Mouse (Mus musculus) intestine, embryonic 14.5 days (tissue): ENCODE results near the gene Ifi35. TPM values are rescaled to one million over a fixed set of nuclear protein-coding genes. Genes with fewer than 3 reads are reported as not detected.
"Not testable (repeated sequence)": the region's sequence is repeated elsewhere in the genome, so short reads cannot be mapped to it uniquely, and the experiment has no call there.

ENCODE experiments used
- ATAC-seq: fragments of 200-750 bp; cut with Nextera tagmentation; replicated peaks from 2 replicates; pipeline ENCODE4 v1.8.0; 2017; ENCODE audit warnings: low read depth, moderate number of reproducible peaks, moderate TSS enrichment, moderate library complexity; ENCODE audit not compliant: low FRiP score, low TSS enrichment
- DNase-seq: peaks from one replicate; pipeline ENCODE4 v3.0.0-alpha.2; 2018; ENCODE audit warnings: low spot score
- H3K27ac ChIP-seq: fragments of 300-500 bp; sonication (generic); 2 replicates; pipeline ENCODE4 v1.5.1; 2014; ENCODE audit warnings: low read depth, mild to moderate bottlenecking, control low read depth
- H3K27me3 ChIP-seq: fragments of 300-500 bp; sonication (generic); replicated peaks from 2 replicates; pipeline ENCODE4 v1.6.1; 2014; ENCODE audit warnings: low read length, control low read depth; ENCODE audit not compliant: control insufficient read depth, insufficient read depth
- H3K36me3 ChIP-seq: fragments of 300-500 bp; sonication (generic); 2 replicates; pipeline ENCODE4 v1.6.1; 2014; ENCODE audit warnings: low read length, control low read depth; ENCODE audit not compliant: control insufficient read depth, insufficient read depth
- H3K4me1 ChIP-seq: fragments of 300-500 bp; sonication (generic); replicated peaks from 2 replicates; pipeline ENCODE4 v1.6.1; 2014; ENCODE audit warnings: low read length, control low read depth, mixed read lengths; ENCODE audit not compliant: control insufficient read depth, insufficient read depth
- H3K4me2 ChIP-seq: fragments of 300-500 bp; sonication (generic); 2 replicates; pipeline ENCODE4 v1.6.1; 2014; ENCODE audit warnings: low read length
- H3K4me3 ChIP-seq: fragments of 300-500 bp; sonication (generic); 2 replicates; pipeline ENCODE4 v1.5.1; 2014; ENCODE audit warnings: low read depth, low read length, control low read depth, mixed read lengths
- H3K9ac ChIP-seq: fragments of 300-500 bp; sonication (generic); 2 replicates; pipeline ENCODE4 v1.6.1; 2014; ENCODE audit warnings: mild to moderate bottlenecking, low read length
- H3K9me3 ChIP-seq: fragments of 300-500 bp; sonication (generic); 2 replicates; pipeline ENCODE4 v1.6.1; 2016; ENCODE audit warnings: low read length, control low read depth; ENCODE audit not compliant: control insufficient read depth
- WGBS: fragments of 180-500 bp; shearing (Covaris S2); extraction: QIAGEN DNeasy Blood & Tissue Kit; methylation state at CpG from one replicate; pipeline ENCODE4 v1.1.7; 2014; 5-methylcytosine and 5-hydroxymethylcytosine counted together
- polyA plus RNA-seq: library from polyadenylated mRNA; unstranded; fragments of >200 nt; fragmentation: Nextera tagmentation; extraction: Ambion mirVana; gene quantifications from 2 replicates; pipeline ENCODE4 v1.2.1, GENCODE M21; 2014

The Ifi35 gene
- polyA plus RNA-seq, 1 experiment from 2014 or later = 18.3 TPM

DNA sequence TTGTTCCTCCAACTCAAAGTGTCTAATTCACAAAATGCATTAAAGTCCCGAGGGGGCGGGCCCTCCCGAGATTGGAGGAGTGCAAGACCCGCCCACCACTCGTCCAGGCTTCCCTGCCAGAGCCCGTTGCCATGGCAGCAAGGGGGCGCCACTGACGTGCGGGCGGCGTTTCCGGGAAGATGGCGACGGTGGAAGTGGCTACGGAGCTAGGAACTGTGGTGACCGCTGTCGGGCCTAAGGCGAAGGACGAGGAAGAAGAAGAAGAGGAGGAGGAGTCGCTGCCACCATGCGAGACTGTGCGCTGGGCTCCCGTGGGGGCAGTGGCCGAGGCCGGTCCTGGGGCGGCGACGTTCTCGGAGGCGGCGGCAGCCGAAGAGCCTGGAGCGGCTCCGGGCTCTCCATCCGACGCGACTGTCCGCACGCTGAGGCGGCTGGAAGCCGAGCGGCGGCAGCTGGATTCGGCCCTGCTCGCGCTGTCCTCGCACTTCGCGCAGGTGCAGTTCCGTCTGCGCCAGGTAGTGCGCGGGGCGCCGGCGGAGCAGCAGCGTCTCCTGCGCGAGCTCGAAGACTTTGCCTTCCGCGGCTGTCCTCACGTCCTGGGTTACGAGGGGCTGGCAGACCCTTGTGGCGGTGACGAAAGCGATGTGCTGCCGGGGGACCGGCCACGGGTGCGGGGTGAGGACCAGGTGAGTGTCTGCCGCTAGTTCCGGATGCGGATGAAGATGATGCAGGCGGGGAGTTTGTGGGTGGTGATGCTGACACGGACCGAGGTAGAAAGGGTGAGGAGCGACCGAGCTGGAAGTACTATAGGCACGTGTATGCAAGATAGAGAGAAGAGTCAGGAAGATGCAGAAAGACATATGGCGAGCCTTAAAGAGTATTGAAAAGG is 23.0 kb upstream of the Ifi35 start, which contains the start of the genes Rundc1 and Ptges3l:
Rundc1 (plus strand) TSS at position 161 of the 889 bp plus-strand sequence.
Ptges3l (minus strand) TSS at position 409 of the 889 bp plus-strand sequence.
- Histone ChIP-seq H3K4me3 (peak within 1 kb of the TSS; percentile 95), H3K9ac (peak within 1 kb of the TSS; percentile 74), H3K36me3 (peaks cover 13% of the 10 kb centered on the region), H3K4me2 (peak within 1 kb of the TSS; percentile 92), H3K9me3 (no peaks in the 10 kb centered on the region), H3K27ac (peak within 1 kb of the TSS; percentile 79), H3K4me1 (peaks cover 18% of the 10 kb centered on the region), H3K27me3 (no peaks in the 10 kb centered on the region)
- WGBS = under 1% methylated on average over 81 of the region's 81 CpGs
- ATAC-seq = peak; percentile 90
- peak; percentile 99 for DNase-seq

DNA sequence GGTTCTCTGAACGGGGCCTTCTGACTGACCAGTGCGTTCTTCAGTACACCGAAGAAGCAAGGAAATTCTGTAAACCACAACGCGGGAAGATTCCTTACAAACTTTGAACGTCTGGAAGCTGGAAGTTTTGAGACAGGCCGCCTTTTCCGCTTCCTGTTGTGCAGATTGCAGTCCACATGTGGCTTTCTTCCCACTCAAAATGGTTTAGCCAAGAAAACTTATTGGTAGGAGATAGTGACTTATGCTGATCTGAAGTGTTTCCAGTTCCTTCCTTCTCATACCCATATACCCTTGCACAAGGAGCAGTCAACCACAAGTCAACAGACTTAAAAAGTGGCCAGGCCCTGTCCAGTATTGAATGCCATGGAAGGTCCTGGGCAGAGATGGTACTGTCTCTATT is 22.0 kb upstream of the Ifi35 start:
- Histone ChIP-seq H3K4me3 (peak overlapping the region; percentile 95), H3K27ac (no peak overlapping the region), H3K9me3 (no peaks in the 10 kb centered on the region), H3K4me2 (peak overlapping the region; percentile 92), H3K4me1 (peaks cover 18% of the 10 kb centered on the region), H3K9ac (peak overlapping the region; percentile 74), H3K36me3 (peaks cover 23% of the 10 kb centered on the region), H3K27me3 (no peaks in the 10 kb centered on the region)
- 63% methylated on average over 8 of the region's 8 CpGs for WGBS
- ATAC-seq = no peak
- DNase-seq = no peak

DNA sequence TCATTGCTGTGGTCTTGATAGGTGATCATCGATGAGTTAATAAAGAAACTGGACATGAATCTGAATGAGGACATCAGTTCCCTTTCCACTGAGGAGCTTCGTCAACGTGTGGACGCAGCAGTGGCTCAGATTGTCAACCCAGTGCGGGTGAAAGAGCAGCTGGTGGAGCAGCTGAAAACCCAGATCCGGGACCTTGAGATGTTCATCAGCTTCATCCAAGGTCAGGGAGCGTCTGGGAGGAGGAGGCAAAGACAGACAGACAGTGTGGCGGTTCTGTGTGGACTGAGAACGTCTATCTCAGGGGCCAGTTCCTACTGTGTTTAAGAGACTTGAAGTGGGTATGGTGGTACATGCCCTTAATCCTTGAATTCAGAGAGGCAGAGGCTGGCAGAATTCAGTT is 16.9 kb upstream of the Ifi35 start:
- H3K4me1 ChIP-seq = peaks cover 3% of the 10 kb centered on the region; the same call in 1 of the 2 replicates
- no peak for ATAC-seq
- H3K4me2 ChIP-seq = no peak overlapping the region
- peaks cover 67% of the 10 kb centered on the region for H3K36me3 ChIP-seq
- no peak overlapping the region for H3K4me3 ChIP-seq
- H3K9ac ChIP-seq = no peak overlapping the region
- H3K27ac ChIP-seq = no peak overlapping the region
- 90% methylated on average over 9 of the region's 9 CpGs for WGBS
- H3K9me3 ChIP-seq = no peaks in the 10 kb centered on the region
- no peak for DNase-seq
- no peaks in the 10 kb centered on the region for H3K27me3 ChIP-seq

DNA sequence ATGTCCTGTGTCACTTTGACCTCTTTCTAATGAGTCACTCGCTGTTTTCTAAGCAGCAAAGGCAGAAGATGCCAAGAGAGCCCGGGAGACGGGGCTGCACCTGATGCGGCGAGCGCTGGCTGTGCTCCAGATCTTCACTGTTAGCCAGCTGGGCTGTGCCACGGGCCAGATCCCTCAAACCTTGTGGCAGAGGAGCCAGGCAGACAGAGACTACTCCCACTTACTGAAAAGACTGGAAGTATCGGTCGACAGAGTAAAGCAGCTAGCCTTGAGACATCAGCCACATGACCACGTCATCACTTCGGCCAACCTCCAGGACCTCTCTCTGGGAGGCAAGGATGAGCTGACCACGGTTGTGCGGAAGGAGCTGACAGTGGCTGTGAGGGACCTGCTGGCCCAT is 14.8 kb upstream of the Ifi35 start:
- ATAC-seq (no peak), DNase-seq (no peak)
- H3K27ac ChIP-seq = no peak overlapping the region
- WGBS = 91% methylated on average over 13 of the region's 13 CpGs
- H3K4me1 ChIP-seq = no peaks in the 10 kb centered on the region
- no peaks in the 10 kb centered on the region for H3K27me3 ChIP-seq
- peaks cover 67% of the 10 kb centered on the region for H3K36me3 ChIP-seq
- no peak overlapping the region for H3K9ac ChIP-seq
- H3K4me3 ChIP-seq = no peak overlapping the region
- H3K9me3 ChIP-seq = no peaks in the 10 kb centered on the region
- H3K4me2 ChIP-seq = no peak overlapping the region

DNA sequence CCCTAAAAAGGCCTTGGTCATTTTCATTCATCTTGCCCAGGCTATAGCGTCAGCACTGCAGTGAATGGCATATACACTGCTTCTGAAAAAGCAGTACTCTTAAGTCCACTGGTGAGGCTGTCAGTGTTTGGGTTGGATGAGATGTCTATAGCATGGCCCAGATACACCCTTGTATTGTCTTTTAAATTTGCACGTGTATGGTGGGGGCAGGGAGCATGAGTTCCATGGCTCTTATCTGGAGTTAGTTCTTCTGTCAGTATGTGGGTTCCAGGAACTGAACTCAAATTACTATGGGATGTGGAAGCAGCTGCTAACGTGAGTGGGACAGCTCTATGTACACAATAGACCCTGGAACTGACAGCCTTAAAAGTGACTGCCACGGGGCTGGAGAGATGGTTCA is 12.4 kb upstream of the Ifi35 start:
- no peak for DNase-seq
- H3K36me3 ChIP-seq = peaks cover 48% of the 10 kb centered on the region
- H3K4me1 ChIP-seq = no peaks in the 10 kb centered on the region
- H3K4me2 ChIP-seq = no peak overlapping the region
- no peaks in the 10 kb centered on the region for H3K9me3 ChIP-seq
- H3K27ac ChIP-seq = no peak overlapping the region
- no peak overlapping the region for H3K4me3 ChIP-seq
- no peak overlapping the region for H3K9ac ChIP-seq
- H3K27me3 ChIP-seq = no peaks in the 10 kb centered on the region
- 75% methylated on average over 4 of the region's 4 CpGs for WGBS
- no peak for ATAC-seq

DNA sequence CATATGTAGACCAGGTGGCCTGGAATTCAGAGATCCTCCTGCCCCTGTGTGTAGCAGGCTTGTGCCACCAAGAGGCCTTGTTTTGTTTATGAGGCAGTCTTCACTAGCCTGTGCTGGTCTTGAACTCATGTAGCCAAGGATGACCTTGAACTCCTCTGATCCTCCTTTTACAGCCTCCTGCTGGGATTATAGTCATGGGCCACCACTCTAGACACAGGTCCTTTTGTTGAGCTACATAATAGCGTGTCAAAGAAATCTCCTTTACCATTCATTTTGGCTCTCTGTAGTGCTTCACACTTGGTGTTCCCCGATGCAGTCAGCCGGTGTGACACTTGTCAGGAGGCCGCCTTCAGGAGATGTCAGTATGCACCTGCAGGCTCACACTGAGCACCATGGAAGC is 11.3 kb upstream of the Ifi35 start:
- DNase-seq (no peak), ATAC-seq (no peak)
- H3K4me1 ChIP-seq = no peaks in the 10 kb centered on the region
- H3K4me2 ChIP-seq = no peak overlapping the region
- no peaks in the 10 kb centered on the region for H3K27me3 ChIP-seq
- H3K27ac ChIP-seq = no peak overlapping the region
- H3K4me3 ChIP-seq = no peak overlapping the region
- no peaks in the 10 kb centered on the region for H3K9me3 ChIP-seq
- WGBS = 82% methylated on average over 4 of the region's 4 CpGs
- no peak overlapping the region for H3K9ac ChIP-seq
- H3K36me3 ChIP-seq = peaks cover 37% of the 10 kb centered on the region

DNA sequence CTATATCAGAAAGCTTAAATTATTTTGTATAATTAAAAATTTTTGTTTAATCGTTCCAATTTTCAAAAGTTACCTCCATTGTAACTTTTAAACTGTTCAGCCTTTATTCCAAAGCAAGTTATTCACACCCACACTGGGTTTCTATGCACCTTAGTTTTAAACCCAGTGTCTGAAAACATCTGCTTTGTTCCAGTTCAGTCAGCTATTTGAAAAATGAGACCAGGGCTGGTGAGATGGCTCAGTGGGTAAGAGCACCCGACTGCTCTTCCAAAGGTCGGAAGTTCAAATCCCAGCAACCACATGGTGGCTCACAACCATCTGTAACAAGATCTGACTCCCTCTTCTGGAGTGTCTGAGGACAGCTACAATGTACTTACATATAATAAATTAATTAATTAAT is 10.2 kb upstream of the Ifi35 start:
- whole genome bisulfite sequencing = 52% methylated on average over 3 of the region's 3 CpGs
- H3K4me3 ChIP-seq, H3K9ac ChIP-seq, H3K27ac ChIP-seq, ATAC-seq, H3K27me3 ChIP-seq, H3K9me3 ChIP-seq, DNase-seq, H3K4me2 ChIP-seq, H3K4me1 ChIP-seq: not testable (repeated sequence)
- H3K36me3 ChIP-seq = peaks cover 27% of the 10 kb centered on the region

DNA sequence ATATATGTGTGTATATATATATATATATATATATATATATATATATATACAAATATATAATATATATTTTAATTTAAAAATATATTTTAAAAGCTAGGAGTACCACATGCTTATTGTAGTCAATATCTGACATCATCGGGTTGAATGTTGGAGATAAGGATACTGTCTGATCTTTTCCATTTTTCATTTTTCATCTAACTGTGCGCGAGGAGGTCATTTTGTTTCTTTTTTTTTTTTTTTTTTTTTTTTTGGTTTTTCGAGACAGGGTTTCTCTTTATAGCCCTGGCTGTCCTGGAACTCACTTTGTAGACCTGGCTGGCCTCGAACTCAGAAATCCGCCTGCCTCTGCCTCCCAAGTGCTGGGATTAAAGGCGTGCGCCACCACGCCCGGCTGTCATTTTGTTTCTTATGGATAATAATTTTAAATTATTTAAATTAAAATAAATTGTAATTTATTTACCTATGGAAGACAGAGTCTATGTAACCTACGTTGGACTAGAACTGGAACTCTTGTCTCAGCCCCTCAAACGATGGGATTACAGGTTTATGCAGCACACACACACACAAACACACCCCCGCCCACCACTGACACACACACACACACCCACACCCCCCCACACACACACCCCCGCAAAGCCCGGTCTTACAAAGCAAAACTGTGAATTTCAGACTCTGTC is 6.6 kb upstream of the Ifi35 start:
- 34% methylated on average over 15 of the region's 15 CpGs for WGBS
- Histone ChIP-seq H3K4me3 (peak overlapping the region; percentile 100; the same call in 1 of the 2 replicates), H3K4me1 (peaks cover 13% of the 10 kb centered on the region), H3K36me3 (peaks cover 30% of the 10 kb centered on the region), H3K4me2 (peak overlapping the region; percentile 42)
- not testable (repeated sequence) for H3K9me3 ChIP-seq, H3K27ac ChIP-seq, DNase-seq, H3K27me3 ChIP-seq, H3K9ac ChIP-seq
- ATAC-seq = peak; percentile 53; the same call in 1 of the 2 replicates
